Mouse (Mus musculus) thymus, adult 2 months (tissue): Measurements from ENCODE around the gene Pdzd7. TPM values are rescaled to one million over a fixed set of nuclear protein-coding genes. Genes with fewer than 3 reads are reported as not detected.

ENCODE experiments used
- DNase-seq: peaks from one replicate; pipeline ENCODE4 v3.0.0; 2021
- H3K27ac ChIP-seq: fragments of 200-500 bp; 2 replicates; pipeline ENCODE4 v1.5.1; 2012; ENCODE audit warnings: low read length, control low read depth; ENCODE audit not compliant: control insufficient read depth, insufficient read depth
- H3K27me3 ChIP-seq: fragments of 200-500 bp; 2 replicates; pipeline ENCODE4 v1.6.1; 2012; ENCODE audit warnings: mild to moderate bottlenecking, low read length, moderate library complexity, mixed read lengths; ENCODE audit not compliant: control insufficient read depth, insufficient read depth
- H3K36me3 ChIP-seq: fragments of 200-500 bp; 2 replicates; pipeline ENCODE4 v1.6.1; 2012; ENCODE audit warnings: mild to moderate bottlenecking, low read length, moderate library complexity; ENCODE audit not compliant: control insufficient read depth, insufficient read depth
- H3K4me1 ChIP-seq: fragments of 200-500 bp; replicated peaks from 2 replicates; pipeline ENCODE4 v1.6.1; 2012; ENCODE audit warnings: low read length; ENCODE audit not compliant: control insufficient read depth, insufficient read depth
- H3K4me3 ChIP-seq: fragments of 200-500 bp; 2 replicates; pipeline ENCODE4 v1.5.1; 2012; ENCODE audit warnings: mild to moderate bottlenecking, low read length, control low read depth, moderate library complexity; ENCODE audit not compliant: control insufficient read depth, insufficient read depth
- CTCF ChIP-seq: fragments of 200-500 bp; IDR thresholded peaks from 2 replicates; pipeline ENCODE4 v1.5.1; 2012; ENCODE audit warnings: mild to moderate bottlenecking, control low read depth, low read length, moderate library complexity, borderline replicate concordance; ENCODE audit not compliant: control insufficient read depth, poor library complexity, insufficient read depth; ENCODE audit errors: extremely low read depth
- POLR2A ChIP-seq: fragments of 200-500 bp; IDR thresholded peaks from 2 replicates; pipeline ENCODE4 v1.6.1; 2012; ENCODE audit warnings: mild to moderate bottlenecking, low read length, control low read depth, moderate library complexity; ENCODE audit not compliant: control insufficient read depth, poor library complexity, insufficient read depth; ENCODE audit errors: extremely low read depth
- WGBS: fragments of 180-500 bp; shearing (Covaris S2); methylation state at CpG from one replicate; pipeline ENCODE4 v1.1.7; 2018; 5-methylcytosine and 5-hydroxymethylcytosine counted together
- polyA plus RNA-seq: library from polyadenylated mRNA; depleted of rRNA; stranded (reverse); fragments of >200 nt; gene quantifications from 2 replicates; pipeline ENCODE4 v1.2.3, GENCODE M21; 2012

Pdzd7 gene
- polyA plus RNA-seq, 1 experiment, result 0.47 TPM

DNA sequence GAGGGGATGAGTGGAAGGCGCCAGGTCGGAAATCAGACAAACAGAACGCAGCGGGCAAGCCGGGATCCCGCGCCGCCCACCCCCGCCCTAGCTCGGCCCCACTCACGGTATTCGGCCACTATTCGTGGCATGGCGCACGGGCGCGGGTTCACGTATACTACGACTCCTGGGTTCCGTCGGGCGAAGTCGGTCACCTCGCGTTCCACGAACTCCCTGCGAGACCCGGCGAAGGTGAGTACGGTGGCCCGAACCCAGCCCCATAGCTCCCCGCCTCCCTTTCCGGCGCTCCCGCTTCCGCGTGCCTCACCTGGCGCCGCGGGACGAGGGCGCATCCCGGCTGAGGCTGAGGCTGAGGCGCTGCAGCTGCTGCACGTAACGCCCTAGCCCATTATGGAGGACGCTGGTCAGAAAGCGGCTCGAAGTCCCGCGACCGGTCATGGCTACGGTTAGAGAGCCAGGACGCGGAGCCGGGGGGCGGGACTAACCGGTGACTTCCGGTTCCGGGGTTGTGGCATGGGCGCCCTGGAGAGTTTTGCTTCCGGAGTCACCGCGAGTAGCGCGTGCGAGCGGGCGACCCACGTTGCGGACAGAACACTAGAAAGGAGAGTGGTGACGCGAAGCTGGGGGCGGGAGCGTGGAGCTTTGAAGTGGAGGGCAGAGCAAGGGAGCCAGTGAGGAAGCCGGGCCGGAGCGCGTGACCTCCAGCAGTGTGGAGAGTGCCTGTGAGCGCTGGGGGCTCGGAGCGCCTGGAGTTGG lies 39.4 kb downstream of the Pdzd7 start, which contains the start of gene Mrpl43:
Gene Mrpl43, minus strand, starts transcription at position 486 of the 756 bp plus-strand sequence.
- Histone ChIP-seq H3K4me3 (peak within 1 kb of the TSS; percentile 74), H3K27me3 (no peaks in the 10 kb centered on the region), H3K4me1 (peaks cover 14% of the 10 kb centered on the region), H3K27ac (no peak within 1 kb of the TSS), H3K36me3 (no peaks in the 10 kb centered on the region)
- under 1% methylated on average over 82 of the region's 82 CpGs for WGBS
- TF ChIP-seq POLR2A (peak; percentile 71; the same call in 1 of the 2 replicates), CTCF (0 out of 2 replicates have a peak, but pooled peaks have one; percentile 24)
- peak; percentile 97 for DNase-seq

DNA sequence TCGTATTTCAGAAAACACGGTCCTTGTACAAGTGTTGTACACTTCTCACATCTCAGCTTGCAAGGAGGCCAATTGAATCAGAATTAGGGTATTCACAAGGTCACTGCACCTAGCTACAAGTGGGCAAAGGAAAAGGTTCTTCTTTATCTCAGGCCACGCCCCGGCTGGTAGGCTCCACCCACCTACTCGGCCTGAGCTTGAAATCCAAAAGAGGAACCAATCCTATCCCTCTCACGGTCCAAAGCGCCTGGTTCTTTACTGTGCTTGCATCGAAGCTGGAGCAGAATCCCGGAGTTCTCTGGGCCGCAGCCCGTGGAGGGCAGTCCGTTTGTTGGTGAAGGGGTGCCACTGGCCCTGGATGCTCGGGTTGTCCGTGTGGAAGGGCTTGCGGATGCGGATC lies 40.1 kb downstream of the Pdzd7 start, which contains the start of gene Twnk:
Gene Twnk, plus strand, starts transcription at position 220 of the 400 bp plus-strand sequence.
- peak; percentile 46 for DNase-seq
- WGBS, result 7% methylated on average over 16 of the region's 16 CpGs
- H3K27ac ChIP-seq, result no peak within 1 kb of the TSS
- peaks cover 14% of the 10 kb centered on the region for H3K4me1 ChIP-seq
- H3K36me3 ChIP-seq, result no peaks in the 10 kb centered on the region
- no peak for TF ChIP-seq POLR2A
- no peak for TF ChIP-seq CTCF
- peak within 1 kb of the TSS; percentile 74 for H3K4me3 ChIP-seq
- H3K27me3 ChIP-seq, result no peaks in the 10 kb centered on the region

- no peaks in the 10 kb centered on the region for H3K36me3 ChIP-seq
- peaks cover 14% of the 10 kb centered on the region for H3K4me1 ChIP-seq
- H3K27ac ChIP-seq, result no peak overlapping the region
- H3K27me3 ChIP-seq, result no peaks in the 10 kb centered on the region
- TF ChIP-seq POLR2A (no peak), CTCF (no peak)
- no peak overlapping the region for H3K4me3 ChIP-seq
- no peak for DNase-seq
- 96% methylated on average over 7 of the region's 7 CpGs for WGBS
Observed at GRCm38 (mm10) chr19:45003740-45004516, 41.6 kb downstream of the Pdzd7 start.

DNA sequence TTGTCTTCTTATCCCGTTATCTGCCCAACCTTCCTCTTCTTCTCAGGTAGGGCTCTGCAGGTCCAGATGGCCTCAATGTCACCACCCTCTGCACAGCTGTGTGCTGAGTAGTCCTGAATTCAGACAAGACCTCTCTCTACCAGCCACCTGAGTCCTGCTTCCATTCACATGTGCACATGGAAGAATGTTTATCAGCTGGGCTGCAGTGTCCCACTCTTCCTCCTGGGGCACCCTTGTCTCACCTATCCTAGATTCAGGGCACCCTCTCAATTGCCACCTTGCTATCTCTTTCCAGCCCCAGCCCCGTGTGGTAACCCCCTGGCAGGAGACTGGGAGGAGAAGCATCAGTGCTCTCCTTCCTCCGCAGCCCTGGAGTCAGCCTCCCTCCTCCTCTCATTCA lies 43.2 kb downstream of the Pdzd7 start:
- Histone ChIP-seq H3K36me3 (no peaks in the 10 kb centered on the region), H3K27me3 (no peaks in the 10 kb centered on the region), H3K4me1 (peaks cover 12% of the 10 kb centered on the region), H3K27ac (no peak overlapping the region), H3K4me3 (no peak overlapping the region)
- no peak for DNase-seq
- 86% methylated on average over 3 of the region's 3 CpGs for WGBS
- TF ChIP-seq POLR2A, result no peak
- no peak for TF ChIP-seq CTCF

- Histone ChIP-seq H3K4me1 (no peaks in the 10 kb centered on the region), H3K4me3 (no peak overlapping the region), H3K27ac (no peak overlapping the region), H3K36me3 (no peaks in the 10 kb centered on the region), H3K27me3 (no peaks in the 10 kb centered on the region)
- no peak for TF ChIP-seq POLR2A
- TF ChIP-seq CTCF, result no peak
- 95% methylated on average over 8 of the region's 8 CpGs for WGBS
- no peak for DNase-seq
Observed at GRCm38 (mm10) chr19:44999647-45000046, 45.9 kb downstream of the Pdzd7 start.

- H3K27me3 ChIP-seq, result no peaks in the 10 kb centered on the region
- TF ChIP-seq CTCF, result no peak
- TF ChIP-seq POLR2A, result no peak
- peaks cover 1% of the 10 kb centered on the region for H3K4me1 ChIP-seq
- no peak overlapping the region for H3K27ac ChIP-seq
- 93% methylated on average over 11 of the region's 11 CpGs for WGBS
- no peaks in the 10 kb centered on the region for H3K36me3 ChIP-seq
- no peak overlapping the region for H3K4me3 ChIP-seq
- DNase-seq, result no peak
Observed at GRCm38 (mm10) chr19:44997786-44998185, 47.7 kb downstream of the Pdzd7 start.
